Mouse (Mus musculus) stomach, embryonic 14.5 days (tissue): ENCODE data around the gene Nr2f6. TPM values are rescaled to one million over a fixed set of nuclear protein-coding genes. Genes with fewer than 3 reads are reported as not detected.

Source experiments
- polyA plus RNA-seq: library from polyadenylated mRNA; unstranded; fragments of >200 nt; fragmentation: Nextera tagmentation; extraction: Ambion mirVana; gene quantifications from 2 replicates; pipeline ENCODE4 v1.2.1, GENCODE M21; 2014

Nr2f6 gene
- polyA plus RNA-seq, 1 experiment from 2014 or later, result 52.7 TPM

Other genes with a start within 250 kb of the Nr2f6 start
- 22.5 and 23.8 TPM in 2 replicates for gene Myo9b, start 109.2 kb downstream of the Nr2f6 start, polyA plus RNA-seq
- gene Haus8, start 109.0 kb downstream of the Nr2f6 start, polyA plus RNA-seq, result 53.7 and 54.1 TPM in 2 replicates
- gene Use1, start 15.1 kb downstream of the Nr2f6 start, polyA plus RNA-seq, result 106 and 108 TPM in 2 replicates
- 3.8 TPM in 2 replicates for gene Ocel1, start 10.7 kb downstream of the Nr2f6 start, polyA plus RNA-seq
- 8.6 and 9.6 TPM in 2 replicates for gene Ushbp1, start 13.8 kb upstream of the Nr2f6 start, polyA plus RNA-seq
- gene Babam1, start 14.9 kb upstream of the Nr2f6 start, polyA plus RNA-seq, result 92.2 and 94.2 TPM in 2 replicates
- gene Ankle1, start 24.1 kb upstream of the Nr2f6 start, polyA plus RNA-seq, result 30.9 and 39.8 TPM in 2 replicates
- 28.4 and 30.0 TPM in 2 replicates for gene Abhd8, start 81.7 kb upstream of the Nr2f6 start, polyA plus RNA-seq
- 139 and 154 TPM in 2 replicates for gene Mrpl34, start 83.0 kb upstream of the Nr2f6 start, polyA plus RNA-seq
- 94.8 and 98.9 TPM in 2 replicates for gene Dda1, start 87.2 kb upstream of the Nr2f6 start, polyA plus RNA-seq
- 2.3 TPM in 2 replicates for gene Ano8, start 104.0 kb upstream of the Nr2f6 start, polyA plus RNA-seq
- gene Gtpbp3, start 106.1 kb upstream of the Nr2f6 start, polyA plus RNA-seq, result 7.1 and 7.2 TPM in 2 replicates
- gene Plvap, start 129.8 kb upstream of the Nr2f6 start, polyA plus RNA-seq, result 67.1 and 67.5 TPM in 2 replicates
- gene Ccdc194, start 143.8 kb upstream of the Nr2f6 start, polyA plus RNA-seq, result 0.41 and 0.58 TPM in 2 replicates
- gene Bst2, start 155.5 kb upstream of the Nr2f6 start, polyA plus RNA-seq, result 7.6 and 10.9 TPM in 2 replicates
- gene Mvb12a, start 161.0 kb upstream of the Nr2f6 start, polyA plus RNA-seq, result 103 and 105 TPM in 2 replicates
- gene Tmem221, start 176.9 kb upstream of the Nr2f6 start, polyA plus RNA-seq, result 1.4 and 1.9 TPM in 2 replicates
- not detected in 2 replicates for gene Nxnl1, start 184.6 kb upstream of the Nr2f6 start, polyA plus RNA-seq
- gene Slc27a1, start 186.9 kb upstream of the Nr2f6 start, polyA plus RNA-seq, result 28.2 and 29.4 TPM in 2 replicates
- 258 and 266 TPM in 2 replicates for gene Pgls, start 210.2 kb upstream of the Nr2f6 start, polyA plus RNA-seq
- gene Fam129c, start 215.7 kb upstream of the Nr2f6 start, polyA plus RNA-seq, result 3.4 and 4.5 TPM in 2 replicates
- 87.6 and 89.1 TPM in 2 replicates for gene Colgalt1, start 229.0 kb upstream of the Nr2f6 start, polyA plus RNA-seq